Mouse (Mus musculus) ES-E14 (cell line): ENCODE measurements around the gene Smc1b.

Source experiments
- CHD2 ChIP-seq: IDR thresholded peaks from 2 replicates; pipeline ENCODE4 v1.6.1; 2014; ENCODE audit warnings: mild to moderate bottlenecking, low read depth, low read length, inconsistent platforms
- HCFC1 ChIP-seq: IDR thresholded peaks from 2 replicates; pipeline ENCODE4 v1.6.1; 2012; ENCODE audit warnings: low read length, inconsistent platforms, borderline replicate concordance; ENCODE audit not compliant: insufficient read depth
- MAFK ChIP-seq: IDR thresholded peaks from 2 replicates; pipeline ENCODE4 v1.6.1; 2014; ENCODE audit warnings: mild to moderate bottlenecking, low read depth, low read length, inconsistent platforms; ENCODE audit not compliant: insufficient read depth
- ZC3H11A ChIP-seq: IDR thresholded peaks from 2 replicates; pipeline ENCODE4 v1.6.1; 2012; ENCODE audit warnings: low read depth, mild to moderate bottlenecking, inconsistent platforms, low read length, borderline replicate concordance
- ZNF384 ChIP-seq: IDR thresholded peaks from 2 replicates; pipeline ENCODE4 v1.6.1; 2012; ENCODE audit warnings: low read depth, low read length, inconsistent platforms

DNA sequence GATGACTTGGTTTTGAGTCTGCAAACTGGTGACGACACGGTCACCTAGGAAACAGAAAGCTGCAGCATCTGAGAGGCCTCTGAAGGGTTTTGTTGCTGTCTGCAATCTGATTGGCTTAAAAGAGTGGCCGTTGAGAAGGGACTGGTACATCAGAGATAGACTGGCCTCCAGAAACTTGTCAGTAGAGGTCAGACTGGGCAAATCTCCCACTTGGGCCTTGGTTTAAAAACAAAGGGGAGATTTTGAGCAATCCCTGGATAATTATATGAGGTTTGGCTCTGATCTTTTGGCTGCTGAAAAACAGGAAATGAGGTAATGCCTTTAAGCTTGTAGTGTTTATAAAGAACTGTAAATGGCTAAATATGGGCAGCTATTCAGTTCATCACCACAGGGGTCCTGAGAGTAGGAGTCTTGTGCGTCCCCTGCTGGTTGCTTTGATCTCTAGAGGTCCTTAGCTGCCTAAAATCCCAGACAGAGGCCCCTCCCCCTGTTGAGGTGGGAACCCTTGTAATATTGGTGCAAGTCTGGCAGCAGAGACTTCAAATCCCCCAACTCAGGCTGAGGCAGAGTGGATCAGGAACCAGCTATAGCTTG is 89.3 kb downstream of the Smc1b start:
- TF ChIP-seq HCFC1 (no peak), CHD2 (no peak), ZNF384 (no peak), MAFK (no peak), ZC3H11A (no peak)
